Mouse (Mus musculus): ENCODE results near the gene Rere. TPM values are rescaled to one million over a fixed set of nuclear protein-coding genes. Genes with fewer than 3 reads are reported as not detected.
"Not testable (repeated sequence)": the region's sequence is repeated elsewhere in the genome, so short reads cannot be mapped to it uniquely, and the experiment has no call there.

Rere gene
- polyA plus RNA-seq, 1 experiment from 2014 or later: 5.9 TPM

GRCm38 (mm10) chr4:150286980-150287379, 5.5 kb downstream of the Rere start:
- Histone ChIP-seq H3K4me3 (replicated peaks) (no peak overlapping the region), H3K9me3 (replicated peaks) (no peaks in the 10 kb centered on the region), H3K27ac (no peak overlapping the region), H3K9ac (no peak overlapping the region), H3K27me3 (no peaks in the 10 kb centered on the region), H3K4me1 (replicated peaks) (peaks cover 25% of the 10 kb centered on the region), H3K4me2 (no peak overlapping the region), H3K36me3 (peaks cover 8% of the 10 kb centered on the region; the same call in 1 of the 2 replicates)
- DNase-seq: no peak
- whole genome bisulfite sequencing (ENCODE audit: insufficient replicate concordance): 81% methylated on average over 8 of the region's 8 CpGs
- ATAC-seq (ENCODE audit: low read depth): no peak

GRCm38 (mm10) chr4:150287463-150287862, 6.0 kb downstream of the Rere start:
- not testable (repeated sequence) for H3K27me3 ChIP-seq; DNase-seq; H3K9me3 ChIP-seq (replicated peaks); H3K36me3 ChIP-seq; H3K27ac ChIP-seq; H3K4me2 ChIP-seq; ATAC-seq (ENCODE audit: low read depth); H3K9ac ChIP-seq; H3K4me3 ChIP-seq (replicated peaks)
- 60% methylated on average over 1 of the region's 1 CpGs for WGBS (ENCODE audit: insufficient replicate concordance)
- H3K4me1 ChIP-seq (replicated peaks): peaks cover 20% of the 10 kb centered on the region

- no peak for DNase-seq
- Histone ChIP-seq H3K9ac (no peak overlapping the region), H3K27me3 (no peaks in the 10 kb centered on the region), H3K36me3 (peaks cover 9% of the 10 kb centered on the region; the same call in 1 of the 2 replicates), H3K4me1 (replicated peaks) (peaks cover 9% of the 10 kb centered on the region), H3K27ac (no peak overlapping the region), H3K4me2 (no peak overlapping the region), H3K9me3 (replicated peaks) (no peaks in the 10 kb centered on the region), H3K4me3 (replicated peaks) (no peak overlapping the region)
- WGBS (ENCODE audit: insufficient replicate concordance): 71% methylated on average over 3 of the region's 3 CpGs
- ATAC-seq (ENCODE audit: low read depth): no peak
Observed at GRCm38 (mm10) chr4:150291900-150292299, 10.5 kb downstream of the Rere start.

- Histone ChIP-seq H3K27me3 (no peaks in the 10 kb centered on the region), H3K27ac (no peak overlapping the region), H3K9me3 (replicated peaks) (no peaks in the 10 kb centered on the region), H3K4me1 (replicated peaks) (peaks cover 9% of the 10 kb centered on the region), H3K36me3 (peaks cover 9% of the 10 kb centered on the region; the same call in 1 of the 2 replicates), H3K4me3 (replicated peaks) (no peak overlapping the region), H3K4me2 (no peak overlapping the region), H3K9ac (no peak overlapping the region)
- DNase-seq (no peak), ATAC-seq (ENCODE audit: low read depth) (no peak)
- 75% methylated on average over 7 of the region's 7 CpGs for whole genome bisulfite sequencing (ENCODE audit: insufficient replicate concordance)
Observed at GRCm38 (mm10) chr4:150294870-150295269, 13.4 kb downstream of the Rere start.

DNA sequence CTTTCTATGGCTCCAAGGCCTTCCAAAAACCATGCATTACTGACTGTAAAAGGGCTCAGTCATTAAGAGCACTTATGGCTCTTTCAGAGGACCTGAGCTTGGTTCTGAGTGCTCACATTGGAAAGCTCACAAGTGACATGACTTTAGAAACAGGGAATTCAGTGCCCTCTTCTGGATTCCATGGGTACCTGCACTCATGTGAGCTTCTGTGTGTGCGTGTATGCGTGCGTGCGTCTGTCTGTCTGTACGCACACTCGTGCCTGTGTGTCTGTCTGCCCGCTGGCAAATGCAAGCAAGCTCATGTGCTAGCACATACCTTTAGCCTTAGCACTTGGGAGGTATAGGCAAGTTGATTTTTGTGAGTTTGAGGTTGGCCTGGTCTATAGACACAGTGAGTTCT, 14.5 kb downstream of the Rere start:
- WGBS (ENCODE audit: insufficient replicate concordance): 88% methylated on average over 7 of the region's 7 CpGs
- peaks cover 9% of the 10 kb centered on the region; the same call in 1 of the 2 replicates for H3K36me3 ChIP-seq
- no peak for DNase-seq
- no peaks in the 10 kb centered on the region for H3K27me3 ChIP-seq
- no peak overlapping the region for H3K27ac ChIP-seq
- peaks cover 9% of the 10 kb centered on the region for H3K4me1 ChIP-seq (replicated peaks)
- no peak overlapping the region for H3K4me2 ChIP-seq
- no peak overlapping the region for H3K4me3 ChIP-seq (replicated peaks)
- H3K9me3 ChIP-seq (replicated peaks): no peaks in the 10 kb centered on the region
- ATAC-seq (ENCODE audit: low read depth): no peak
- no peak overlapping the region for H3K9ac ChIP-seq

GRCm38 (mm10) chr4:150302726-150303125, 21.3 kb downstream of the Rere start:
- H3K4me2 ChIP-seq: no peak overlapping the region
- no peak for ATAC-seq (ENCODE audit: low read depth)

GRCm38 (mm10) chr4:150306701-150307100, 25.3 kb downstream of the Rere start:
- no peak overlapping the region for H3K4me2 ChIP-seq
- H3K9ac ChIP-seq: no peak overlapping the region
- 61% methylated on average over 2 of the region's 2 CpGs for WGBS (ENCODE audit: insufficient replicate concordance)
- H3K27ac ChIP-seq: no peak overlapping the region
- no peaks in the 10 kb centered on the region for H3K9me3 ChIP-seq (replicated peaks)
- H3K4me3 ChIP-seq (replicated peaks): no peak overlapping the region
- ATAC-seq (ENCODE audit: low read depth): no peak
- no peaks in the 10 kb centered on the region for H3K27me3 ChIP-seq
- H3K4me1 ChIP-seq (replicated peaks): peaks cover 23% of the 10 kb centered on the region
- H3K36me3 ChIP-seq: no peaks in the 10 kb centered on the region
- no peak for DNase-seq

More at GRCm38 (mm10) chr4:150302726-150303125, 21.3 kb downstream of the Rere start:
- no peak overlapping the region for H3K27ac ChIP-seq
- H3K4me3 ChIP-seq (replicated peaks): no peak overlapping the region
- no peaks in the 10 kb centered on the region for H3K27me3 ChIP-seq
- H3K36me3 ChIP-seq: no peaks in the 10 kb centered on the region
- H3K9ac ChIP-seq: no peak overlapping the region
- H3K9me3 ChIP-seq (replicated peaks): no peaks in the 10 kb centered on the region
- WGBS (ENCODE audit: insufficient replicate concordance): 76% methylated on average over 8 of the region's 8 CpGs
- no peak for DNase-seq
- peaks cover 15% of the 10 kb centered on the region for H3K4me1 ChIP-seq (replicated peaks)

- WGBS (ENCODE audit: insufficient replicate concordance): 87% methylated on average over 1 of the region's 1 CpGs
- Histone ChIP-seq H3K4me1 (replicated peaks) (peaks cover 19% of the 10 kb centered on the region), H3K27ac (no peak overlapping the region), H3K4me3 (replicated peaks) (no peak overlapping the region), H3K4me2 (no peak overlapping the region), H3K9ac (no peak overlapping the region), H3K9me3 (replicated peaks) (no peaks in the 10 kb centered on the region), H3K27me3 (no peaks in the 10 kb centered on the region), H3K36me3 (no peaks in the 10 kb centered on the region)
- DNase-seq (no peak), ATAC-seq (ENCODE audit: low read depth) (no peak)
Observed at GRCm38 (mm10) chr4:150307226-150307625, 25.8 kb downstream of the Rere start.

DNA sequence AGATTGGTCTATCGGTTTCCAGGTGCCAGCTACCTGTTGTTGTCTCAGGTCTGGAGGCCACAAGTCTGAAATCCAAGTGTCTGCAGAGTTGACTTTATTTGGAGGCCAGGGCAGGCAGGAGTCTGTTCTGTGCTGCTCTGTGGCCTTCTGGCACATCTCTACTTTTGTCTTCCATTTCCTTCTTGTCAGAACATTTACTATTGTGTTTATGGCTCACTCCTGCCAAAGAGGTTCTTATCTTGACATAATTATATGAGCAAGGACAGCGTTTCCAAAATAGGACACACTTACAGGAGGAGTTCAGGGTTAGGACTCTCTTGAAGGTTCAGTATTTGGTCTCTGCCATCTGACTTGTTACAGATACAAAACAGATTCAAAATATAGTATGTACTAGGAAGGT, 30.0 kb downstream of the Rere start:
- Histone ChIP-seq H3K27me3 (no peaks in the 10 kb centered on the region), H3K4me3 (replicated peaks) (no peak overlapping the region), H3K4me2 (no peak overlapping the region), H3K9me3 (replicated peaks) (no peaks in the 10 kb centered on the region), H3K9ac (no peak overlapping the region), H3K4me1 (replicated peaks) (peaks cover 18% of the 10 kb centered on the region), H3K36me3 (no peaks in the 10 kb centered on the region), H3K27ac (no peak overlapping the region)
- 66% methylated on average over 2 of the region's 2 CpGs for WGBS (ENCODE audit: insufficient replicate concordance)
- ATAC-seq (ENCODE audit: low read depth) (no peak), DNase-seq (no peak)

DNA sequence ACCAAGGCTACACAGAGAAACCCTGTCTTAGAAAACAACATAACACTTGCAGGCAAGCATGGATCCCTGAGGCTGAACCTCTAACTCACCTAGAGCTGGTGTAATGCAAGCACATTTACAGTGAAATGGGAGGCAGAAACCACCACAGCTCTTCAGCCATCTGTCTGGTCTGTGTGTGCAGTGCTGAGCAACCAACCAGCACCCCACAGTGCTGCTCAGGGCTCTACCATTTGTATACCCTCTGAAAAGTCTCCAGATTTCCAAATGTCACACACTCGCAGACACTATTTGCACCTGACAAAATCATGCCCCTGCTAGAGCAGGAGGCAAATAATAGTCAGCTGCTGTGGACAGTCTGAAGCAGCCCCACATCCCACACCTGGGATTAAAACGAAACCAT, 31.2 kb downstream of the Rere start:
- Histone ChIP-seq H3K9ac (no peak overlapping the region), H3K27me3 (no peaks in the 10 kb centered on the region), H3K27ac (no peak overlapping the region), H3K36me3 (no peaks in the 10 kb centered on the region), H3K4me3 (replicated peaks) (no peak overlapping the region), H3K4me1 (replicated peaks) (peaks cover 13% of the 10 kb centered on the region), H3K4me2 (no peak overlapping the region), H3K9me3 (replicated peaks) (no peaks in the 10 kb centered on the region)
- 78% methylated on average over 2 of the region's 2 CpGs for WGBS (ENCODE audit: insufficient replicate concordance)
- ATAC-seq (ENCODE audit: low read depth) (no peak), DNase-seq (no peak)

- Histone ChIP-seq H3K4me1 (replicated peaks) (peaks cover 11% of the 10 kb centered on the region), H3K9ac (no peak overlapping the region)
- WGBS (ENCODE audit: insufficient replicate concordance): 86% methylated on average over 19 of the region's 19 CpGs
Observed at GRCm38 (mm10) chr4:150315301-150315700, 33.9 kb downstream of the Rere start.

GRCm38 (mm10) chr4:150316546-150316945, 35.1 kb downstream of the Rere start:
- Histone ChIP-seq H3K9me3 (replicated peaks) (no peaks in the 10 kb centered on the region), H3K4me2 (no peak overlapping the region), H3K27me3 (no peaks in the 10 kb centered on the region), H3K4me1 (replicated peaks) (peaks cover 6% of the 10 kb centered on the region), H3K27ac (no peak overlapping the region), H3K36me3 (no peaks in the 10 kb centered on the region), H3K4me3 (replicated peaks) (no peak overlapping the region), H3K9ac (no peak overlapping the region)
- ATAC-seq (ENCODE audit: low read depth) (no peak), DNase-seq (no peak)
- WGBS (ENCODE audit: insufficient replicate concordance): 36% methylated on average over 1 of the region's 1 CpGs

More at GRCm38 (mm10) chr4:150315301-150315700, 33.9 kb downstream of the Rere start:
- no peak overlapping the region for H3K4me3 ChIP-seq (replicated peaks)
- H3K27me3 ChIP-seq: no peaks in the 10 kb centered on the region
- H3K4me2 ChIP-seq: no peak overlapping the region
- H3K9me3 ChIP-seq (replicated peaks): no peaks in the 10 kb centered on the region
- no peaks in the 10 kb centered on the region for H3K36me3 ChIP-seq
- no peak for DNase-seq
- no peak for ATAC-seq (ENCODE audit: low read depth)
- H3K27ac ChIP-seq: no peak overlapping the region

All from liver, embryonic 13.5 days (tissue).